Mouse (Mus musculus) adrenal gland, adult 8-10 months (tissue): ENCODE data around the gene Heyl. TPM values are rescaled to one million over a fixed set of nuclear protein-coding genes. Genes with fewer than 3 reads are reported as not detected.
"Not testable (repeated sequence)": the region's sequence is repeated elsewhere in the genome, so short reads cannot be mapped to it uniquely, and the experiment has no call there.

ENCODE experiments used
- DNase-seq: peaks from one replicate; pipeline ENCODE4 v3.0.0; 2022
- total RNA-seq, 4 experiments: library from RNA; stranded (reverse); gene quantifications; 2 replicates each; pipeline ENCODE4 v1.2.4; 2022

Gene Heyl
- total RNA-seq, 4 experiments from 2014 or later = 4.6 to 13.5 (median 8.9) TPM

- no peak for DNase-seq
Observed at GRCm38 (mm10) chr4:123286790-123287189, 53.4 kb downstream of the Heyl start.

DNA sequence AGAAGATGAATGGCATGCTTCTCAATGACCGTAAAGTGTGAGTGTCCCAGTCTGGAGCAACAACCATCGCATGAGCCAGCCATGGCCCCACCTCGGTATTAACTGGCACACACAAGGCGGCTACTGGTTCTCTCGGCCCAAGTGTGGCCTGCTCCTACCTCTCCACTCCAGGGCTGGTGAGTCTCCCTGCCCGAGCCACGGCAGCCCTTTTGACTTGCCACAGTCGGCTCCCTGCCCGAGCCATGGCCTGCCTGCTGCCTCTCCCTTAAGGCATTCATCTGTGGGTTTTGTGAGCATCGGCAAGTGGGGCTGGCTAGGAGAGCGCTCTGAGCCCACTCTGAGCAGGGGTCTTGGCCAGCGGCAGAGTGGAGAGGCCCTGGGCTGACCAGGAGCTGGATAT is 55.7 kb downstream of the Heyl start:
- DNase-seq = no peak

GRCm38 (mm10) chr4:123292390-123292789 is 59.0 kb downstream of the Heyl start:
- no peak for DNase-seq

DNA sequence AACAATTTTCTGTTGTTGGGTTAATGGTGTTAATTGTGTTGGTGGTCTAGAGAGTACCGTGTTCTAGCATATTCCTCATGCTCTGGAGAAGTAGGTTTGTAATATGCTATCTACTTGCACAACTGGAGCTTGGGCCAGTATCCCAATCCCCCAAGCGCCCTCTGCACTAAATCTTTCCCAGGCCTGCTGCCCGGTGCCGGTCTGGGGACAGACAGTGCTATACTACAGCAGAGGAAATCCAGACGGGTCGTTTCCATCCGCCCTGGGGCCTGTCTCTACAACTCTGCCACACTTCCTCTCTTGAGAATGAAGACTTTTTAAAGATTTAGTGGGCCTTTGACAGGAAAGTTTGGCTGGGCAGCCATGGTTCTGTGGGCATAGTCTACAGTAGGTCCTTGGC is 59.6 kb downstream of the Heyl start:
- no peak for DNase-seq

DNA sequence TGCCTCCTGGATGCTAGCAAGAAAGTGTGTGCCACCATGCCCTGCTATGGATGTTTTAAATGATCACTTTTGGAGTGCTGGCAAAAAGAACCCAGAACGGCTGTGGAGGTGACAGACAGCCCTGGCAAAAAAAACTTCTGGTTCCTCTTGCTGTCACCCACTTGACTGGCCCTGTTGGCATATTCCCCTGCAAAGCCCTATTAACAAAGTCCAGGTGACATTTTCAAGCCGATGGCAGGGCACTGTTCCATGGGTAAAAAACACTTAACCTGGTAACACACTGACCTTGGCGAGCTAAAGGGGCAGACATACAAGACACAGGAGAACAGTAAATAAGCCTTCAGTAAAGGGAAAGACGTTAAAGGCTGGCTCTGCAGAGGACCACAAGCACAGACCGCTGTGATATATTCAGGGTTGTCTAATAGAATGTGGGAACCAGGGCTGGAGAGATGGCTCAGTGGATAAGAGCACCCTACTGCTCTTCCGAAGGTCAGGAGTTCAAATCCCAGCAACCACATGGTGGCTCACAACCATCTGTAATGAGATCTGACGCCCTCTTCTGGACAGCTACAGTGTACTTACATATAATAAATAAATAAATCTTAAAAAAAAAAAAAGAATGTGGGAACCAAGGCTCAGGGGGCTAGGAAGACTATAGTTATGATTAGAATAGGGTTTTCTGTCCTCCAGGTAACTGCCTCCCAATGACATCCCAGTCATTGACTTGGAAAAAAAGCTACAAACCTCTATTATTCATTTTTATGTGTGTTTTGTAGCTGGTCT is 60.5 kb downstream of the Heyl start:
- no peak for DNase-seq

DNA sequence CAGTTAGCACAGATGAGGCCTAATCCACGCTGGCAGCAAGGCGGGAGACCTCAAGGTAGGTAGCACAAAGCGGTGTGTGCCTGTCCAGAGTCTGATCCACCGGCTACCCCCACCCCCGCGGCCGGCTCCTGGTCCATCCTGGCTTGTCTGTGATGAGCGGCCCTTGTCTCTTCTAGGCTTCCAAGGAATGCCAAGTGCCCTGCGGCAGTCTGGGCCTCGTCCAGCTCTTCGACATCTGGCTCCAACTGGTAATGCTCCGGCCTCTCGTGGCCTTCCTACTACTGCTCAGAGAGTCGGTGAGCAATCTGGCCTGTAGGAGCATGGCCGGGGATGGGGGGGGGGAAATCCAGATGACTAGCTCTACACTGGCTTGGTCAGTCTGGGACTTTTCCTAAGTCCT is 61.7 kb downstream of the Heyl start:
- not testable (repeated sequence) for DNase-seq

- DNase-seq = no peak
Observed at GRCm38 (mm10) chr4:123295516-123296147, 62.3 kb downstream of the Heyl start.

GRCm38 (mm10) chr4:123296148-123296534 is 62.8 kb downstream of the Heyl start:
- no peak for DNase-seq

DNA sequence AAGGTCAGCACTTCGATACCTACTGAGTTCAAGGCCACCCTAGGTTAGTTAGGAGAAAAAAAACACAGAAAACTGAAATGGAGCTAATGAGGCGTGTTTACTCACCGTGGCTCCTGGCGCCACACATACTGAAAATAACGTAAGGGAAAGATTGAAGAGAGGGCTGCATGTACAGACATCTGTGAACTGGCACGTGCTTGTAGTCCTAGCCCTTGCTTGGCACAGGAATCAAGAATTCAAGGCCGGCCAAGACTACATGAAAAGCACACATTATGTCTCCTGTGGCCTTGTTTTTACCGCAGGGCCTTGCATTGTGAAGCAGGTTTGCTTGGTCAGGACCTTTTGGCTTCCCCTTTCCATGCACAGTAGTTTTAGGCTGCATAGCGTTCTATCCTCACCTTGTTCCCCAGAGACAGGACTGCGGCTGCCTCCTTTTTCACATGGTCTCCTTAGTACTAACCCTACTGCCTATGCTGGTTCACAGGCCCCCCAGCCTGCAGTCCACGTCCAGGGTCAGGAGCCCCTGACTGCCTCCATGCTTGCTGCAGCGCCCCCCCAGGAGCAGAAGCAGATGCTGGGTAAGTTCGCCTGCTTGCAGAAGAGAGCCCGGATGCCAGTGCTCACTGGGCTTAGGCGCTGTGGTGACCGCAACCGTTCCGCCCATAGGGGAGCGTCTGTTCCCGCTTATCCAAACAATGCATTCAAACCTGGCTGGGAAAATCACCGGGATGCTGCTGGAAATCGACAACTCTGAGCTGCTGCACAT is 64.0 kb downstream of the Heyl start:
- peak; percentile 67 for DNase-seq

- DNase-seq = no peak
Observed at GRCm38 (mm10) chr4:123298226-123298625, 64.9 kb downstream of the Heyl start.

- no peak for DNase-seq
Observed at GRCm38 (mm10) chr4:123298980-123299670, 65.8 kb downstream of the Heyl start.

Other genes with a start within 250 kb of the Heyl start
- 1 to 10 TPM in 2 of 4 experiments, under 1 TPM in 2; 0.68 to 2.1 (median 1.3) TPM for gene Mycl, start 237.9 kb upstream of the Heyl start, total RNA-seq
- gene Trit1, start 217.0 kb upstream of the Heyl start, total RNA-seq = 10 to 100 TPM; 21.8 to 24.5 (median 22.9) TPM
- under 1 TPM; 0.12 to 0.70 (median 0.30) TPM for gene Bmp8b, start 128.4 kb upstream of the Heyl start, total RNA-seq
- gene Oxct2b, start 117.3 kb upstream of the Heyl start, total RNA-seq = under 1 TPM in 1 of 4 experiments, not detected in 3; 0.18 TPM
- 10 to 100 TPM; 55.8 to 65.6 (median 58.6) TPM for gene Ppie, start 93.6 kb upstream of the Heyl start, total RNA-seq
- 1 to 10 TPM; 5.0 to 9.1 (median 7.2) TPM for gene Hpcal4, start 50.3 kb upstream of the Heyl start, total RNA-seq
- 100 to 1,000 TPM in 2 of 4 experiments, 10 to 100 TPM in 2; 65.4 to 137 (median 88.0) TPM for gene Nt5c1a, start 32.1 kb upstream of the Heyl start, total RNA-seq
- gene Pabpc4, start 28.8 kb downstream of the Heyl start, total RNA-seq = 10 to 100 TPM; 82.8 to 96.1 (median 90.0) TPM
- gene Oxct2a, start 90.1 kb downstream of the Heyl start, total RNA-seq = not detected
- gene Bmp8a, start 109.7 kb downstream of the Heyl start, total RNA-seq = under 1 TPM in 2 of 4 experiments, not detected in 2; 0.15 to 0.17 TPM